Comparison of ENCODE assay signal across 8 mouse cellular contexts in genomic region chr2:145699414-145700071, GRCm38 (mm10). TPM values are rescaled to one million over a fixed set of nuclear protein-coding genes. Genes with fewer than 3 reads are reported as not detected.
DNase-seq lines count a peak whose midpoint lies in the region; ATAC-seq lines count a peak whose summit lies in the region.

No protein-coding gene starts in this region.

- no peaks in the 10 kb centered on the region for H3K9me3 ChIP-seq in forebrain, embryonic 16.5 days (ENCODE audit: control insufficient read depth, low read length)
- no peaks in the 10 kb centered on the region for H3K9me3 ChIP-seq in hindbrain, embryonic 14.5 days (ENCODE audit: control insufficient read depth, low read length)

- no peak overlapping the region for H3K9ac ChIP-seq in forebrain, embryonic 16.5 days (replicated peaks; ENCODE audit: low read depth, low read length)
- H3K9ac ChIP-seq in hindbrain, embryonic 14.5 days = no peak overlapping the region

- peak; percentile 65 for DNase-seq in gastrocnemius, adult 18-20 months (ENCODE audit: low spot score)
- DNase-seq in gastrocnemius, postnatal 25 days = no peak
- DNase-seq in hindbrain, embryonic 14.5 days (ENCODE audit: low spot score) = peak; percentile 76
- peak; percentile 27 to 53 for DNase-seq in layer of hippocampus, postnatal 10 days (ENCODE audit: low spot score in 2 of 2)
- DNase-seq in lung, postnatal 25 days (ENCODE audit: low spot score) = peak; percentile 84
- DNase-seq in right cerebral cortex, postnatal 10 days (ENCODE audit: low spot score in 2 of 2) = peak; percentile 46 to 53

- 34% methylated on average over 6 of the region's 6 CpGs for WGBS in forebrain, embryonic 16.5 days
- WGBS in hindbrain, embryonic 14.5 days = 30% methylated on average over 6 of the region's 6 CpGs

- 0 out of 2 replicates have a peak, but pooled peaks cover 2% of the 10 kb centered on the region for H3K4me1 ChIP-seq in forebrain, embryonic 16.5 days (replicated peaks; ENCODE audit: control insufficient read depth, insufficient read depth, low read length)
- H3K4me1 ChIP-seq in hindbrain, embryonic 14.5 days (replicated peaks; ENCODE audit: control insufficient read depth, insufficient read depth, low read length) = no peaks in the 10 kb centered on the region

- no peak overlapping the region for H3K4me3 ChIP-seq in forebrain, embryonic 16.5 days (replicated peaks; ENCODE audit: low read length)
- H3K4me3 ChIP-seq in hindbrain, embryonic 14.5 days (replicated peaks; ENCODE audit: low read length) = no peak overlapping the region

- peak; percentile 66; the same call in 1 of the 2 replicates for ATAC-seq in cerebellum, adult (ENCODE audit: insufficient number of reproducible peaks, low FRiP score, low TSS enrichment)
- peak; percentile 62 for ATAC-seq in forebrain, embryonic 16.5 days
- peak; percentile 72 for ATAC-seq in hindbrain, embryonic 14.5 days (ENCODE audit: low FRiP score)

- no peaks in the 10 kb centered on the region for H3K36me3 ChIP-seq in forebrain, embryonic 16.5 days (ENCODE audit: control insufficient read depth, insufficient read depth)
- H3K36me3 ChIP-seq in hindbrain, embryonic 14.5 days (replicated peaks; ENCODE audit: control insufficient read depth, insufficient read depth) = no peaks in the 10 kb centered on the region

- H3K4me2 ChIP-seq in forebrain, embryonic 16.5 days (ENCODE audit: low read length) = no peak overlapping the region
- H3K4me2 ChIP-seq in hindbrain, embryonic 14.5 days (replicated peaks) = no peak overlapping the region

- H3K27ac ChIP-seq in forebrain, embryonic 16.5 days (ENCODE audit: low read length) = no peak overlapping the region
- H3K27ac ChIP-seq in hindbrain, embryonic 14.5 days = no peak overlapping the region

- no peaks in the 10 kb centered on the region for H3K27me3 ChIP-seq in forebrain, embryonic 16.5 days (replicated peaks; ENCODE audit: control insufficient read depth, insufficient read depth, low read length)
- no peaks in the 10 kb centered on the region for H3K27me3 ChIP-seq in hindbrain, embryonic 14.5 days (ENCODE audit: control insufficient read depth, insufficient read depth, low read length)

RNA-seq across cellular contexts. Expression of gene Rin2, which starts 24.5 kb away (rescaled TPM):
- total RNA-seq in gastrocnemius, adult 18-20 months (2021) = 1 to 10 TPM; 7.1 to 9.1 TPM
- 10 to 100 TPM in 1 of 2 experiments, 1 to 10 TPM in 1; 9.4 to 14.2 TPM for total RNA-seq in gastrocnemius, postnatal 25 days (2021)
- polyA plus RNA-seq in forebrain, embryonic 16.5 days (2015; fragmentation: Nextera tagmentation; extraction: Ambion mirVana) = 9.9 and 10.7 TPM in 2 replicates
- 14.8 and 17.1 TPM in 2 replicates for polyA plus RNA-seq in hindbrain, embryonic 14.5 days (2014; fragmentation: Nextera tagmentation; extraction: Ambion mirVana)
- total RNA-seq in layer of hippocampus, postnatal 10 days (2021) = 10 to 100 TPM; 18.4 to 23.2 TPM
